Mouse (Mus musculus) myocyte (in vitro differentiated cells): ENCODE results near the gene Abcc5.

Experiments
- CEBPB ChIP-seq: IDR thresholded peaks from 2 replicates; pipeline ENCODE4 v1.6.1; 2011; ENCODE audit warnings: mild to moderate bottlenecking, moderate library complexity; ENCODE audit not compliant: poor library complexity, insufficient read depth, severe bottlenecking
- MAX ChIP-seq: IDR thresholded peaks from one replicate; pipeline ENCODE4 v1.6.1; 2011; ENCODE audit warnings: low read depth, mild to moderate bottlenecking, control low read depth
- MYOD1 ChIP-seq, 3 experiments: IDR thresholded peaks; one replicate each; pipeline ENCODE4 v1.6.1; 2011; ENCODE audit warnings: control low read depth in 2 of 3, low read depth in 2 of 3, mild to moderate bottlenecking in 2 of 3, moderate library complexity in 1 of 3; ENCODE audit not compliant: insufficient read length in 2 of 3, control insufficient read depth in 1 of 3
- MYOG ChIP-seq, 3 experiments: IDR thresholded peaks; one replicate each; pipeline ENCODE4 v1.6.1; 2011; ENCODE audit warnings: control low read depth in 2 of 3, low read depth in 2 of 3, mild to moderate bottlenecking in 2 of 3; ENCODE audit not compliant: insufficient read length in 2 of 3, control insufficient read depth in 1 of 3, insufficient read depth in 1 of 3
- POLR2A ChIP-seq: IDR thresholded peaks from one replicate; pipeline ENCODE4 v1.6.1; 2011; ENCODE audit warnings: low read depth, mild to moderate bottlenecking, control low read depth, moderate library complexity; ENCODE audit not compliant: insufficient read length
- POLR2AphosphoS2 ChIP-seq: IDR thresholded peaks from one replicate; pipeline ENCODE4 v1.6.1; 2011; ENCODE audit warnings: low read depth, control low read depth; ENCODE audit not compliant: insufficient read length
- REST ChIP-seq: IDR thresholded peaks from one replicate; pipeline ENCODE4 v1.6.1; 2011; ENCODE audit warnings: mild to moderate bottlenecking, control low read depth, moderate library complexity; ENCODE audit not compliant: insufficient read depth, insufficient read length
- SRF ChIP-seq: IDR thresholded peaks from one replicate; pipeline ENCODE4 v1.6.1; 2011; ENCODE audit warnings: low read depth; ENCODE audit not compliant: control insufficient read depth, insufficient read length
- TCF12 ChIP-seq: IDR thresholded peaks from one replicate; pipeline ENCODE4 v1.6.1; 2011; ENCODE audit warnings: mild to moderate bottlenecking, control low read depth; ENCODE audit not compliant: poor library complexity, insufficient read depth, severe bottlenecking
- TCF3 ChIP-seq: IDR thresholded peaks from one replicate; pipeline ENCODE4 v1.6.1; 2011; ENCODE audit warnings: low read depth, control low read depth; ENCODE audit not compliant: insufficient read length
- USF1 ChIP-seq: IDR thresholded peaks from one replicate; pipeline ENCODE4 v1.6.1; 2011; ENCODE audit warnings: low read depth, mild to moderate bottlenecking, control low read depth, moderate library complexity

- no peak for TF ChIP-seq TCF12
- TF ChIP-seq USF1: no peak
- no peak for TF ChIP-seq CEBPB
- no peak for TF ChIP-seq POLR2AphosphoS2
- TF ChIP-seq POLR2A: no peak
- no peak for TF ChIP-seq MAX
- TF ChIP-seq SRF: no peak
- TF ChIP-seq REST: no peak
- TF ChIP-seq TCF3: no peak
- no peak for TF ChIP-seq MYOG (IDR thresholded peaks at IDR 0.05; ENCODE audit: control insufficient read depth in 1 of 3, insufficient read depth in 1 of 3, insufficient read length in 2 of 3, low read depth in 2 of 3)
- TF ChIP-seq MYOD1 (IDR thresholded peaks at IDR 0.05; ENCODE audit: control insufficient read depth in 1 of 3, insufficient read length in 2 of 3, low read depth in 2 of 3): no peak
These were observed 66.4 kb downstream of the Abcc5 start for GRCm38 (mm10) chr16:20359643-20360295.
